Mouse (Mus musculus): ENCODE data around the gene Apbb2. TPM values are rescaled to one million over a fixed set of nuclear protein-coding genes. Genes with fewer than 3 reads are reported as not detected.
"Not testable (repeated sequence)": the region's sequence is repeated elsewhere in the genome, so short reads cannot be mapped to it uniquely, and the experiment has no call there.

The Apbb2 gene
- polyA plus RNA-seq, 1 experiment from 2014 or later, result 28.2 TPM

DNA sequence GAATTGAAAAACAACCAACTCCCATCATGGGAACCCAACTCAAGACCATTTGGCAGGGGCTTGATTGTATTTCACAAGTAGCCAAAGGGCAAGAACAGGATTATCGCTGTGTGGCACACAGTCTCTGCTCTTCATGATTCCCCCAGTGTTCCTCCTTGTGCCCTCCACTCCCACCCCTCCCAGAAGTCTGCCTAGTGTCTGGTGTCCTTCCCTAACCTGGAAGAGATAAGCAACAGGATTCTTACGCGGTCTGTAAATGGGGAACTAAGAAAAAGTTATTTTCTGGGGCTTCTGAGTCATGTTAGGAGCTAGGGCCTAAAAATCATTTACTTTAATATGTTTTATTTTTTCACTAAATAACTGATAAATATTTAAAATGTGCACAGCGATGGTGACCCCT is 323.6 kb downstream of the Apbb2 start:
- H3K4me1 ChIP-seq, result no peaks in the 10 kb centered on the region
- no peak overlapping the region for H3K4me3 ChIP-seq
- H3K9me3 ChIP-seq, result 0 out of 2 replicates have a peak, but pooled peaks cover 7% of the 10 kb centered on the region
- H3K27me3 ChIP-seq (ENCODE audit: poor library complexity, severe bottlenecking), result no peaks in the 10 kb centered on the region
- 89% methylated on average over 4 of the region's 4 CpGs for WGBS
- no peaks in the 10 kb centered on the region for H3K36me3 ChIP-seq (replicated peaks)
- H3K27ac ChIP-seq, result no peak overlapping the region
- no peak for DNase-seq (ENCODE audit: extremely low spot score, low spot score)

- no peak overlapping the region for H3K27ac ChIP-seq
- H3K9me3 ChIP-seq, result 0 out of 2 replicates have a peak, but pooled peaks cover 7% of the 10 kb centered on the region
- WGBS, result 91% methylated on average over 11 of the region's 11 CpGs
- H3K36me3 ChIP-seq (replicated peaks), result no peaks in the 10 kb centered on the region
- DNase-seq (ENCODE audit: extremely low spot score, low spot score), result no peak
- H3K4me3 ChIP-seq, result no peak overlapping the region
- no peaks in the 10 kb centered on the region for H3K4me1 ChIP-seq
- H3K27me3 ChIP-seq (ENCODE audit: poor library complexity, severe bottlenecking), result no peaks in the 10 kb centered on the region
Measured at GRCm38 (mm10) chr5:66294106-66294625, 324.4 kb downstream of the Apbb2 start.

DNA sequence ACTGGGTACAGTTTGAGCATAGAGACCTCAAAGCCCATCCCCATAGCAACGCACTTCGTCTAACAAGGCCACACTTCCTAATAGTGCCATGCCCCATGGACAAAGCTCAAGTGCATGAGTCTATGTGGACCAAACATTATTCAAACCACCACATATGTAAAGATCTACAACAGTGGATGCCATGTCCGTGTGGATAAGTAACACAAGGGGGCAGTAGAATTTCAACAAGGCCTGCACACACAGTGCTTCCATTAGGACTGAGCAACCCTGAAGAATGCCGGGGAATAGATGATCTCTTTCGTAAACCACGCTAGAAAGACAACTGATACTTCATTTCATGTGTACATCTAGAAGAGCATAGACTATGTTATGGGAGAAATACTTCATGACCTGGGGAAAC is 337.8 kb downstream of the Apbb2 start:
- no peak for DNase-seq (ENCODE audit: extremely low spot score, low spot score)
- Histone ChIP-seq H3K36me3 (replicated peaks) (no peaks in the 10 kb centered on the region), H3K27ac (no peak overlapping the region), H3K9me3 (no peaks in the 10 kb centered on the region), H3K4me1 (no peaks in the 10 kb centered on the region), H3K4me3 (no peak overlapping the region), H3K27me3 (ENCODE audit: poor library complexity, severe bottlenecking) (no peaks in the 10 kb centered on the region)
- WGBS, result 74% methylated on average over 6 of the region's 6 CpGs

DNA sequence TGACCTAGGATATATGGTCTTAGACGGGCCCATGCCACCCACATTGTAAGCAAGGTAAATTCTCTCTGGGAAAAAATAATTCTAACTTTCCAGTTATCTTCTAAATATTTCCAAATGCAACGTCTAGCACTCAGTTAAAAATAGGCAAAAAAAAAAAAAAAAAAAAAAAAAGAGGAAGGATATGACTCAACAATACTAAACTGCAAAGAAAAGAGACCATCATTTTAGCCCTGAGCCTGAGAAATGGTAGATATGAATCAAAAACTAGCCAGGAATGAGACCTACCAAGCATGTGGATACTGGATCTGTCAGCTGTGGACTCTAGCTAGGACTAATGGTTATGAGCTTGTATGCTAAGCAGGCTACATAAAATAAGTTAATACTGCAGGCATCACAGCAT is 338.9 kb downstream of the Apbb2 start:
- Histone ChIP-seq H3K27ac (no peak overlapping the region), H3K36me3 (replicated peaks) (no peaks in the 10 kb centered on the region), H3K4me1 (no peaks in the 10 kb centered on the region), H3K4me3 (no peak overlapping the region), H3K9me3 (no peaks in the 10 kb centered on the region), H3K27me3 (ENCODE audit: poor library complexity, severe bottlenecking) (no peaks in the 10 kb centered on the region)
- no peak for DNase-seq (ENCODE audit: extremely low spot score, low spot score)
- WGBS, result 84% methylated on average over 2 of the region's 2 CpGs

DNA sequence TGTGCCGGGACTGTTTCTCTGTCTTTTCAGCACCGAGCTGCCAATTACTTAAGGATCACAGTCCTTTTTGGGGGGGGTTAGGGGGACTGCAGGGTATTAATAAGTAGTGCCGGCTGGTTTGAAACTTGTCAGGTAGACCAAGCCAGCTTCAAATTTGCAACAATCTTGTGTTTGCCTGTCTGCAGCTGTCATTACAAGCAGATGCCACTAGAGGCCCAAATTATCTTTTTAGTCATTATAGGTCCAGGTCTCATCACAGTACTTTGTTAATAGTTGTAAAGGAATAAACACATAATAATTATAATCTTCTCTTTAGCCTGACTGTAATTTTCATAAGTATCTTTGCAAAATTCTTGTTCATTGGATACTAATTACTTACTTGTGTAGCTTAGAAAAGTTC is 344.2 kb downstream of the Apbb2 start:
- Histone ChIP-seq H3K27ac (no peak overlapping the region), H3K9me3 (no peaks in the 10 kb centered on the region), H3K4me1 (no peaks in the 10 kb centered on the region), H3K4me3 (no peak overlapping the region), H3K27me3 (ENCODE audit: poor library complexity, severe bottlenecking) (no peaks in the 10 kb centered on the region), H3K36me3 (replicated peaks) (no peaks in the 10 kb centered on the region)
- WGBS, result 79% methylated on average over 3 of the region's 3 CpGs
- DNase-seq (ENCODE audit: extremely low spot score, low spot score), result no peak

DNA sequence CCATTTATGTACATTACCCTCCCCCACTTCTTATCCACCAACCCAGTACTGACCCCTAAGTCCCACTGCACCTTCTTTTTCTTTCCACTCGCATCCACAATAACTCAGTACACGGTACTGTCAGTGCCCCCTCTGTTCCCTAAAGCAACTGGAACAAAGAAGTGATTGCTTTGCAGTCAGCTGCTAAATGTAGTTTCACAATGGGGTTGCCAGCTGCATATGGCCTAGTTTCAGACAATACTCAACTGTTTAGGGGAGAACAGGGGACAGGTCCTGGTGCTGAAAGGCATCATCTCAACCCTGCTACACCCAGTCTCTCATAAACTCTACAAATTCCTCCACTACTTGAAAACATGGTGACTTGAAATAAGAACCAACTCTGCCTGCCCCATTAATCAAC is 347.4 kb downstream of the Apbb2 start:
- no peak overlapping the region for H3K27ac ChIP-seq
- no peaks in the 10 kb centered on the region for H3K4me1 ChIP-seq
- no peak for DNase-seq (ENCODE audit: extremely low spot score, low spot score)
- H3K4me3 ChIP-seq, result no peak overlapping the region
- WGBS, result 62% methylated on average over 2 of the region's 2 CpGs
- H3K27me3 ChIP-seq (ENCODE audit: poor library complexity, severe bottlenecking), result no peaks in the 10 kb centered on the region
- no peaks in the 10 kb centered on the region for H3K36me3 ChIP-seq (replicated peaks)
- H3K9me3 ChIP-seq, result no peaks in the 10 kb centered on the region

- H3K27me3 ChIP-seq (ENCODE audit: poor library complexity, severe bottlenecking), result no peaks in the 10 kb centered on the region
- DNase-seq (ENCODE audit: extremely low spot score, low spot score), result no peak
- H3K4me3 ChIP-seq, result no peak overlapping the region
- no peaks in the 10 kb centered on the region for H3K36me3 ChIP-seq (replicated peaks)
- no peak overlapping the region for H3K27ac ChIP-seq
- H3K9me3 ChIP-seq, result no peaks in the 10 kb centered on the region
- 85% methylated on average over 7 of the region's 7 CpGs for WGBS
- H3K4me1 ChIP-seq, result no peaks in the 10 kb centered on the region
Measured at GRCm38 (mm10) chr5:66269616-66270015, 349.0 kb downstream of the Apbb2 start.

DNA sequence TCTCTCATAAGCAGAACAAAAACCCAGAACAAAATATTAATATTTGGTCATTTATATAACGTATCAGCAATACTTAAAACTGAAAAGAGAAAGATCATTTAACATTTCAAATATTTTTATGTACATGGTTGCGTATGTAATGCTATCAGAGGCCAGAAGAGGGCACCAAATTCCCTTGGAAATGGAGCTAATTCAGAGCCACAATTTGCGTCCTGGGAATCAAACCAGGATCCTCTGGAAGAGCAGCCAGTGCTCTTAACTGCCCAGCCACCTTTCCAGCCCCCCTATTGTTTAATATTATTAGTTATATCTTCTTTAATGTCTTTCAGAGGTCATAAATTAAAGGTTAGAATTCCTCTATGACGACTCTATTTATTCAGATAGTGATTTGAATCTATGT is 355.2 kb downstream of the Apbb2 start:
- peaks cover 14% of the 10 kb centered on the region for H3K4me1 ChIP-seq
- DNase-seq (ENCODE audit: extremely low spot score, low spot score), result peak; percentile 26
- 30% methylated on average over 4 of the region's 4 CpGs for WGBS
- no peak overlapping the region for H3K4me3 ChIP-seq
- H3K36me3 ChIP-seq (replicated peaks), result no peaks in the 10 kb centered on the region
- H3K27me3 ChIP-seq (ENCODE audit: poor library complexity, severe bottlenecking), result peaks cover 25% of the 10 kb centered on the region
- no peaks in the 10 kb centered on the region for H3K9me3 ChIP-seq
- H3K27ac ChIP-seq, result no peak overlapping the region

DNA sequence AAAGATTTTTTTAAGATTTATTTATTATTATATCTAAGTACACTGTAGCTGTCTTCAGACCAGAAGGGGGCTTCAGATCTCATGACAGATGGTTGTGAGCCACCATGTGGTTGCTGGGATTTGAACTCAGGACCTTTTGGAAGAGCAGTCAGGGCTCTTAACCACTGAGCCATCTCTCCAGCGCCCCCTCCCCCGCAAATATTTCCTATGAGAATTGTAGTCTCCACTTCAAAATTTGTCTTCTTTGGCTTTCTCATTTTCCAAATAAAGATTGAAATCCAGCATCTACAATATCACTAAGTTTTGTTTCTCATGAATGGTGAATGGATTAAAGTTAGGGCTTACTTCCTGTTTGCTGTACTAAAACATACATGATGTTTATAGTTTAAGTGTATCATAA is 356.1 kb downstream of the Apbb2 start:
- Histone ChIP-seq H3K4me3 (no peak overlapping the region), H3K4me1 (peaks cover 14% of the 10 kb centered on the region), H3K36me3 (replicated peaks) (no peaks in the 10 kb centered on the region), H3K27me3 (ENCODE audit: poor library complexity, severe bottlenecking) (peaks cover 25% of the 10 kb centered on the region), H3K9me3 (no peaks in the 10 kb centered on the region), H3K27ac (no peak overlapping the region)
- 84% methylated on average over 2 of the region's 2 CpGs for WGBS
- no peak for DNase-seq (ENCODE audit: extremely low spot score, low spot score)

DNA sequence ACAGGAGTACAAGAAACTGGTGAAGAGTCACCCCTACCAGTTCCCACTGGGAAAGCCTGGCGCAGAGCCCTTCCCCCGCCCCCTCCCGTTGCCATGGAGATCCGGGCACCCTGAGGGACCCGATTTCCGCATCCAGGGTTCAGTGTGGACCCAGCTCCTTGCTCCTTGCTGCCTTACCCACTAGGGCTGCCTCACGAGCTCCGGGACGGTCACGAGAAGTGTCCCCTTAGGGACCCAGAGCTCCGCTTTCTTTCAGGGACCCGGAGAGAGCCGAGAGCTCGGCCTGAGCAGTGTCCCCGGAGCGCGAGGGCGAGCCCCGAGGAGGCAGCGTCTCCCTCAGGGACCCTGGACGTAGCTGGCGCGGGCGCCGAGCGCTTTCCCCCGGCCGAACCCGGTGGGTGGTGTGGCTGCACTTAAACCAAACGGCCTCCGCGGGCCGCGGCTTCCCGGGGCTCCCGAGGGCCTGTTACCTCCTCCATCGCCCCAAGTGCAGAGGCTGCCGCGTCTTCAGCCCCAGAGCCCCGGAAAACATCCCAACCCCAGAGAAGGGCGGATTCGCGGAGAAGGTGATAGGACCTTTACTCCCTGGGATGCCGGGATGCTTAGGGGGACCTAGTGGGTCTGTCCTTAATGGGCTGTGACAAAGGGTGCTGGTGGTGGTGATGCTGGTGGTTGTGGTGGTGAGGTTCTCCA is 358.7 kb downstream of the Apbb2 start, which contains the start of gene Nsun7:
Nsun7 (plus strand) TSS at position 142 of the 693 bp plus-strand sequence.
- Histone ChIP-seq H3K9me3 (no peaks in the 10 kb centered on the region), H3K4me1 (peaks cover 14% of the 10 kb centered on the region), H3K4me3 (peak within 1 kb of the TSS; percentile 77), H3K27me3 (ENCODE audit: poor library complexity, severe bottlenecking) (peaks cover 25% of the 10 kb centered on the region), H3K27ac (peak within 1 kb of the TSS; percentile 86), H3K36me3 (replicated peaks) (no peaks in the 10 kb centered on the region)
- peak; percentile 78 for DNase-seq (ENCODE audit: extremely low spot score, low spot score)
- WGBS, result under 1% methylated on average over 44 of the region's 44 CpGs

- not testable (repeated sequence) for H3K36me3 ChIP-seq (replicated peaks); DNase-seq (ENCODE audit: extremely low spot score, low spot score); H3K9me3 ChIP-seq
- WGBS, result 11% methylated on average over 5 of the region's 5 CpGs
- Histone ChIP-seq H3K4me1 (peaks cover 14% of the 10 kb centered on the region), H3K27ac (peak overlapping the region; percentile 86), H3K4me3 (peak overlapping the region; percentile 77), H3K27me3 (ENCODE audit: poor library complexity, severe bottlenecking) (peaks cover 25% of the 10 kb centered on the region)
Measured at GRCm38 (mm10) chr5:66259431-66259755, 359.2 kb downstream of the Apbb2 start.

GRCm38 (mm10) chr5:66259000-66259399 is 359.6 kb downstream of the Apbb2 start:
- H3K9me3 ChIP-seq, result no peaks in the 10 kb centered on the region
- no peak overlapping the region for H3K4me3 ChIP-seq
- WGBS, result 90% methylated on average over 2 of the region's 2 CpGs
- DNase-seq (ENCODE audit: extremely low spot score, low spot score), result no peak
- H3K27ac ChIP-seq, result no peak overlapping the region
- no peaks in the 10 kb centered on the region for H3K36me3 ChIP-seq (replicated peaks)
- H3K27me3 ChIP-seq (ENCODE audit: poor library complexity, severe bottlenecking), result peaks cover 25% of the 10 kb centered on the region
- peaks cover 14% of the 10 kb centered on the region for H3K4me1 ChIP-seq

- no peak overlapping the region for H3K4me3 ChIP-seq
- H3K27me3 ChIP-seq (ENCODE audit: poor library complexity, severe bottlenecking), result peaks cover 9% of the 10 kb centered on the region
- no peaks in the 10 kb centered on the region for H3K9me3 ChIP-seq
- no peak overlapping the region for H3K27ac ChIP-seq
- WGBS, result 91% methylated on average over 10 of the region's 10 CpGs
- no peak for DNase-seq (ENCODE audit: extremely low spot score, low spot score)
- H3K4me1 ChIP-seq, result peaks cover 12% of the 10 kb centered on the region
- no peaks in the 10 kb centered on the region for H3K36me3 ChIP-seq (replicated peaks)
Measured at GRCm38 (mm10) chr5:66255044-66255443, 363.5 kb downstream of the Apbb2 start.
